Mouse (Mus musculus): ENCODE results near the gene Tmem91.
"Not testable (repeated sequence)": the region's sequence is repeated elsewhere in the genome, so short reads cannot be mapped to it uniquely, and the experiment has no call there.

Tmem91 gene

DNA sequence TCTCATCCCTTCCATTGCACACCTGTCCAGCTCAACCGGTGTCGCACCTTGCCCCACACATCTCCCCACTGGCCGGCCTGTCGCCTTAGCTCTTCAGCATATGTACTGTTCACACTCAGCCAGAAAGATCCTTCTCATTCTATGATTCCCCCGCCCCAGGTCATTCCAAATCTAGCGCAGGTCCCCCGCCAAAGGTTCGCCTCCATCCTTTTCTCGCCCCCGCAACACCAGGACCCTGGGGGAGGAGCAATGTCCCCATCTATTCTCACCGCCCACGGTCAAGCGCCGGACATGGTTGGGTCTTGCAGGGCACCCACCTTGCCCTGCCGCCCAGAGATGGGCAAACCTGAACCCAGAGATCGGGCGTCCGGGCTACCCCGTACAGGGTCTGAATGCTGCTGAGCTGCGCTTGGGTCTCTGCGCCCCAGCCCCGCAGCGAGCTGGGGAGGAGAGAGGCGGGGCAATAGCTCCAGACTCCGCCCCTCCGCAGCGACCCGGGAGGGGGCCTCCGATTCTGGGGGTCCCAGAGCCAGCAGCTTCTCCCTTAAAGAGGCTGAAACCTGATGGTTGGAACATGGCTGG lies at the start of gene Tmem91:
Gene Tmem91, minus strand, starts transcription at position 448 of the 582 bp plus-strand sequence.
- no peak for DNase-seq (ENCODE audit: extremely low read depth, insufficient read length, low spot score)

DNA sequence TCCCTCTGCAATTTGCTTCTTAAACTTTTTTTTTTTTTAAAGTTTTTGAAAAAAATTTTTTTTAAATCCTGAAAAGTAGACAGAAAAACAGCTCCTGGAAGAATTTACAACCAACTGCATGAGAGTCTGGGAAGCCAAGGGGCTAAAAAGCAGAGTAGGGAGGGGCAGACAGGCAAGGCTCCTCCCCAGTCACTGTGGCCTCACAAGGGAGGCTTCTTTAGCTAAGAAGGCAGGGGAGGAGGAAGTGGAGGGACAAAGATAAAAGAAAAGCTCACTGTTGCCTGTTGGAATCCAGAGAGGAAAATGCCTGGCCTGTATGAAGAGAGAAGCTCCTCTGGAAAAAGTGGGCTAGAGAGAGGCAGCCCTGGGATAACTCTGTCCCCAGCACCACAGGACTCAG lies 46.8 kb upstream of the Tmem91 start:
- DNase-seq (ENCODE audit: extremely low read depth, insufficient read length, low spot score): not testable (repeated sequence)

DNA sequence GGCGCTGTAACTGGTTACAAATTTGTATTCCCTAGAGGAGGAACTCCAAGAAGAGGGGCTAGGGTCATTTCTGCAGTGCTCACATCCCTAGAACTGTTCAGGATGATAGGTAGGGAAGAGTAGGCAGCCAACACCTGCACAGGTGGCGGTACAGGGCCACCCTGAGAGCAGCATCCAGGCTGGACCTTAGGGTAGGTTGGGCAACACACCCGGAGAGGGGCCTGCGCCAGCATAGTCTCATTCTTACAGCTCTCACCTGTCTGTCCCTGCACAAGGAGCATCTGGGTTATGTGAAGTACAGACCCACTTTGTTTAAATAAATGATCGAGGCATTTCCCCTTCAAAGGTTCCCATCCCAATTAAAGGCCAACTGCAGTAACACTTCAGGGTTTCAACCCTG lies 45.8 kb upstream of the Tmem91 start:
- no peak for DNase-seq (ENCODE audit: extremely low read depth, insufficient read length, low spot score)

DNA sequence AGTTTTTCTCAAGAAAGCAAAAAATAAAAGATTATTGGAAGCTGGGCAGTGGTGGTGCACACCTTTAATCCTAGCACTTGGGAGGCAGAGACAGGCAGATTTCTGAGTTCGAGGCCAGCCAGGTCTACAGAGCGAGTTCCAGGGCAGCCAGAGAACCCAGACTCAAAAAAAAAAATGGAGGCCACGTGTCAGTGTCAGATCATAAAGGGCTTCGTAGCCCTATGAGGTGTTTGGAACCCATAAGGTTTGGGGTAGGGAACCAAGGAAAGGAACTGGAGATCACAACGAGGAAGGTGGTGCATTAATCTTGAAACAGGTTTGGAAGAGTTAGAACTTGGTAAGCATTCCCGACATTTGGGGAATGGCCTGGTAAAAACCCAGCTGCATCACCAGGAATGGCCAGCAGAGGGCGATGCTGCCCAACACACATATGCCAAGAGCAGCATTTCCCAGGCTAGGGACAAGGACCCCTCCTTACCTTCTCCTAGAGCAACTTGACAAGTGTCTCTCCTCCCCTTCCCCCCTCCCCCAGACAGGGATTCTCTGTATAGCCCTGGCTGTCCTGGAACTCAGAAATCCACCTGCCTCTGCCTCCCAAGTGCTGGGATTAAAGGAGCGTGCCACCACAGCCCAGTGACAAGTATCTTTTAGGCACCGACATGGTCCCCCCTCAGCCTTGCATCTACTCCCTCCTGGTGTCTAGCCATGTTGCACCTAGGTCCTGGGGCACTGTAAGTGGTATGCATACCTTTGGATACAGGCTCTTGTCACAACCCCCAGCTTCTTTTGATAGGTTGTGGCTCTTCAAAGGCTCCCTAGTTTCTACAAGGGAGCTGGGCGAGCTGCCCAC lies 45.0 kb upstream of the Tmem91 start:
- peak; percentile 53 for DNase-seq (ENCODE audit: extremely low read depth, insufficient read length, low spot score)

DNA sequence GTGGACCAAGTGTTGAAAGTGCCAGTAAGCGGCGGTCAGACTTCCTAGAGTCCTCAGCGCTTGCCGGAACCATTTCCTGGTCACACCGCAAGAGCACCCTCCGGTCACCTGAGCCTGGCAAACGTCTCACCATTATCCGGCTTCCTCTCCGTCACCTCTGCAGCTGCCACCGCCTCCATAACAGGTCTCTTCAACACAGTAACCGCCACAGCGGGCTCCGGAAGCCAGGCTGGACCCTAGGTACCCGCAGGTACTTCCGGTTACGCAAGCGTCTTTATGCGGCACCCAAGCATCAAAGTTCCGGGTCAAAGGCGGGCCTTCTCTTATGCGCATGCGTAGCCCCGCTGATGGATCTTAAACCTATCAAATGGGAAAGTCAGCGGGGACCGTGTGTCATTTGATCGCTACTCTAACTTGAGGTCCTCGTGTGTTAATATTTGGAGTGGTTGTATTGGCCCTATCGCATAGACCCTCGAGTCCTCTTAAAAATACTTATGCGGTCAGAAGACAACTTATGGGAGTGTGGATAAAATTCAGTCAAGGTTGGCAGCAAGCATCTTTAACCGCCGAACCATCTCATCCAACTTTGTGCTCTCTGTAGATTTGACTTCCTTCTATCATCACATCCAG lies 43.9 kb upstream of the Tmem91 start, which contains the start of gene Ccdc97:
Gene Ccdc97, minus strand, starts transcription at position 301 of the 630 bp plus-strand sequence.
- DNase-seq (ENCODE audit: extremely low read depth, insufficient read length, low spot score): peak; percentile 88

DNA sequence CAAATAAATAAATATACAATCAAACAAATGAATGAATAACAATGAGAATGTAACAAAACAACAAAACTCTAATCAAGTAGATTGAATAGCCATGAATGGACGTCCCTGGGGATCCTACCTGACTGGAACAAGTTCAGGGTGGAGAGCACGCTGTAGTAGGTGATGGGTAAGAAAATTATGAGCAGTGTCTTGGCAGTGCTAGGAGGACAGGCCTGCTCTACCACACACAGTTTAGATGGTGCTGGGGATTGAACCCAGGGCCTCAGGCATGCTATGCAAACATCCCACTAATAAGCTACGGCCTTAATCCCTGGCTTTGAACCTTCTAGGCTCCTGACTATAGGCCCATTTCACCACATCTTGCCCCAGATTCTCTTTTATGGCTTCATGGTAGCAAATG lies 42.5 kb upstream of the Tmem91 start:
- DNase-seq (ENCODE audit: extremely low read depth, insufficient read length, low spot score): no peak

DNA sequence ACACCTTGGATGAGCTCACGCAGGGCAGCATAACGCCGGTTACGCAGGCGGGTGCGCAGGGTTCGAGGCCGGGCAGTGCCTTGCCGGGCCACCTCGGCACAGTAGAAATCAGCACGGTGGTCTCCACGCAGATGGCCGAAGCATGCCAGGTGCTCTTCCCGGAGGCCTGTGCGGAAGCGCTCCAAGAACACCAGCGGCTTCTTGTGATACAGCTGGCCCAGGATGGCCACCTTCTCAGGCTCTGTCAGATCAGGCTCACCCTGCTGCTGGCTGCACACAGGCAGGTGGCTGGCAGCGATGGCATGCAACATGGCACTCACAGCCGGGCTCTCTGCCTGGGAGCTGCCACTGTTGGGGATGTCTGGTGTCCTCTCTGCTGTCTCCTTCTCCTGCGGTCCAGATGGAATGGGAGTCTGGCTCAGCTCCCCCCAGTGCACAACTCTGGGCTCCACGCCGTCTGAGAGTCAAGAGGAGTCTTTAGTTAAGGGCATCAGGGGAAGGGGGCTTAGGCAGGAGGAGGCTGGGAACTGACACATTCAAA lies 40.8 kb upstream of the Tmem91 start:
- no peak for DNase-seq (ENCODE audit: extremely low read depth, insufficient read length, low spot score)

DNA sequence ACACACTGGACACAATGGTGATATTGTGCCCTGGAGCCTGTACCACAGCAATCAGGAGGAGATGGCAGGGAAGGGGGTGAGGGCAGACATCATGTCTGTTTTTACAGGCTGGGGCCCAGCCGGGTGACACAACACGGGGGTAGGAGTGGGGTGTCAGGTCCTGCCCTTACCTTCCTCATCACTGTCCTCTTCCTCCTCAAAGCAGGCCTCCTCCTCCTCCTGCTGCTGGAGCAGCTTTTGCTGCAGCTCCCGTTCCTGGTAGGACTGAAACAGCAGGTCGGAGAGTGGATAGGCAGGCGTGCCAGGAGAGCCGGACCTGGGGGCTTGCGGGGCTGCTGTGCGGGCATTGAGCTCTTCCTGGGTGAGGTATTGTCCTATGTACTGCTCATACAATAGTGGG lies 39.6 kb upstream of the Tmem91 start:
- DNase-seq (ENCODE audit: extremely low read depth, insufficient read length, low spot score): no peak

DNA sequence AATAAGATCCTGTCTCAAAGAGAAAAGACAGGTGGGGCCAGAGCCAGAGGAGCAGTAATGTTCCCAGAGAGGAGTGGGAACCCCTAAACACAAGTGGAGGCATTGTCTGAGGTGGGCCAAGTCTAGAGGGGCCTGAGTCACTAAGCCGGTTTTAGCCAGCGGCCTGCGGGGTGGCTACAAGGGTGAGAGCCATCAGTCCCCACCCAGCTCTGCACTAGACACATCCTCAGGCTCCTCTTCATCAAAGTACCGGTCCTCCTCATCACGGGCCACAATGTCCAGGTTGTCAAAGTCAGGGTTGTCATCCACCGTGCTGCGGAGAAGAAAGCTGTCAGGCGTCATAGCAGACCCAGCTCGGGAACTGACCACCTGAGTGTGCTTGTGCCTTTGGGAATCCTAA lies 37.8 kb upstream of the Tmem91 start:
- no peak for DNase-seq (ENCODE audit: extremely low read depth, insufficient read length, low spot score)

DNA sequence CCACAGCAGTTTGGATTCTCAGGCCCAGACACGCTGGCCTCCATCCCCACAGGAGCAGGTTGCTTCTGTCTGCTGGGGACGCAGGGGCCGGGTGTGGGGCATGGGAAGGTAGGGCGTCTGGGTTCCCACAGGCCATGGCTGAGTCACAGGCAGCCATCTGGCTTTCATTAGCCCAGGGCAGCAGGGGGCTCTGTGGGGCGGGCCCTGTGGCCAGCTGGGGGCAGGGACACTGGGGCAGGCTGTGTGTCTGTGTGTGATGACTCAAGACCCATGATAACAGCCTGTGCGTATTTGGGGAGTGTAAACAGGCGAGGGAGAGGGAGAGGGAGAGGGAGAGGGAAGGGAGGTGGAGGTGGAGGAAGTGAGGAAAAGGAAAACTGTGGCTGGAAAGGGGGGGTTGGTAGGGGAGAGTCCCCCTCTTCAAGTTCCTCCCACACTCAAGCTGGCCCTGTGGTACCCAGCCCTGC lies 36.8 kb upstream of the Tmem91 start:
- peak; percentile 95 for DNase-seq (ENCODE audit: extremely low read depth, insufficient read length, low spot score)

DNA sequence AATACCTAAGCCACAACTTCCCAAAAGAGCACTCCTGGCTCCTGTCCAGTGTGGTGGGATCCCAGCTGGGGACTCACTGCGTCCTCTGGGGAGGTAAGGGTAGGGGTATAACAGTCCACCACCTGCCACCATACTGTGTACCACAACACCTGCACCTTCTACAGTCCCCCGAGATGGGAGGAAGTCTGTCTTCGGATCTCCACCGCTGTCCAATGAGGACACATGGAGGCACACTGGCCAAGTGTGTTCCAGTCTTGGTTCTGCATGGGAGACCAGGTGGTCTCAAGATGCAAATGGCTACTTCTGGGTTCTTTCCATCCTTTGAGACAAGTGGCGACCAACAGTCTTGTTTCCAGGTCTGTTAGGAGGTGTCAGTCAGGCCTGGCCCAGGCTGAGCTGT lies 36.2 kb upstream of the Tmem91 start:
- DNase-seq (ENCODE audit: extremely low read depth, insufficient read length, low spot score): no peak

DNA sequence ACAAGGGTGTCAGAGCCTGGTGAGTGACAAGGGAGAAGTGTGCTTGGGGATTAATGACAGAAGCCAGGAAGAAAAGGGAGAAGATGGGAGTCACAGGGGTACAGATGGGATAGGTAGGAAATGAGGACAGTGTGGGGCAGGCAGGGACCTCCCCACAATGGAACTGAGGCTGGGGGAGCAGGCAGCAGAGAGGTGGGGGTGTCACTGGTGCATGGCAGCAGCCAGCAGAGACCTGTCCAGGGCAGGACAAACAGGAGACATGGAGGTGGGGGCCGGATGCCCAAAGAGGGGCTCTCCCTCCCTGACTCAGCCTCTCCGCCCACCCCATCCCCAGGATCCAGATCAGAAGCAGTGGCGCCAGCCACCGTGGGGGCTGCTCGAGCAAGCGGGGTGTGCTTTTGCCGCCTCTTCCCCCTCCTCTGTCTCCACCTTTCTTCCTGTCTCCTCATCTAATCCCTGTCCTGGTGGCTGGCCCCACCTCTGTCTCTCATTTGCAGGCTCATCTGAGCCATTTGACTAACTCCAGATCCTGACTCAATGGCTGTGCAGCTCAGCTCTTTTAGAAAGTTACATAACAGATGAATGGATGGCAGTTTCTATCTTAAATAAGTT lies 35.7 kb upstream of the Tmem91 start:
- peak; percentile 53 for DNase-seq (ENCODE audit: extremely low read depth, insufficient read length, low spot score)

DNA sequence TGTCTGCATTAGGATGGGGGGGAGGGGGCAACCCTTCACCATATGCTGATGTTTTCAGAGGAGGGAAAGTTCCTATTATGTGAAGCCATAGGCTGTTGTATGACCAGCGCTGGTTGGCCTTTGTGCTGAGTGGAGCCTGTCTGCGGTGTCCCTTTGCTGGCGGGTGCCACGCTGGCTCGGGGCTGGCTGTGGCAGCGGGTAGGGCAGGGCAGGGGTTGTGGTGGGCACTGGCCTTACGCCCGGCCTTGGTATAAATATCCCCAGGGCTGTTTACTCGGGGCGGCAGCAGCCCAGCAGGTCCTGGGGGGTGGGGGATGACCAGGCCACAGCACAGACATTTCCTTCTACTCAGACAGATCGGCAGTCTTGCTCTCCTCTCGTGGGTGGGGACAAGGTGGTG lies 35.0 kb upstream of the Tmem91 start:
- DNase-seq (ENCODE audit: extremely low read depth, insufficient read length, low spot score): peak; percentile 83

DNA sequence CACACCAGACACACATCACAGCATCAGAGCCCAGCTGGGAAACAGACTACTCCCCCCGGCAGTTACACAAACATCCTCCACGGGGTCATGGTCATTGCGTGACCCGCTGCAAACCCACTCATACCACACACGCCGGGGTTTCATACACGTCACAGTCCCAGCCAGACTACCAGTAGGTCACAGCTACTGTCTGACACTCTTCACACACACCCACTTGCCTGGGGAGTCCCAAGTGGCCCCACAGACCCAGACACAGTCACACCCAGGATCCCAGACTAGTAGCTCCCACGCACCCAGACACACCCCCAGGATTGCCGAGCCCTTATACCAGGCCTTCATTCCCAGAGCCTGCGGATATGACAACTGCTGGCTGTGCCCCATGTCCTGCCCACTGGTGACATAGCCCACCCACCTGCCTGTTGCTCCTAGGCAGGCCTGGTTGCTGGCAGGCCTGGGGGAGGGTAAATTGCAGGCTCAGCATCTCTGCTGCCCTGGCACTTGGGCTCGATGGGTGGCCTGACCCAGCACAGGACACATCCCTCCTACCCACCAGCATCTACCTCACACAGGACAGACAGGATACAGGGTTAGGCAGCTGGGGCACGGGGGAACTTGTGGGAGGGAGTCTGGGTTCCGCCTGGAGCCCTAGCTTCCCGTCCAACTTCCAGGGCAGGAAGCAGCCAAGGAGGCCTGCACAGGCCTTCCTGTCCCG lies 32.8 kb upstream of the Tmem91 start:
- no peak for DNase-seq (ENCODE audit: extremely low read depth, insufficient read length, low spot score)

DNA sequence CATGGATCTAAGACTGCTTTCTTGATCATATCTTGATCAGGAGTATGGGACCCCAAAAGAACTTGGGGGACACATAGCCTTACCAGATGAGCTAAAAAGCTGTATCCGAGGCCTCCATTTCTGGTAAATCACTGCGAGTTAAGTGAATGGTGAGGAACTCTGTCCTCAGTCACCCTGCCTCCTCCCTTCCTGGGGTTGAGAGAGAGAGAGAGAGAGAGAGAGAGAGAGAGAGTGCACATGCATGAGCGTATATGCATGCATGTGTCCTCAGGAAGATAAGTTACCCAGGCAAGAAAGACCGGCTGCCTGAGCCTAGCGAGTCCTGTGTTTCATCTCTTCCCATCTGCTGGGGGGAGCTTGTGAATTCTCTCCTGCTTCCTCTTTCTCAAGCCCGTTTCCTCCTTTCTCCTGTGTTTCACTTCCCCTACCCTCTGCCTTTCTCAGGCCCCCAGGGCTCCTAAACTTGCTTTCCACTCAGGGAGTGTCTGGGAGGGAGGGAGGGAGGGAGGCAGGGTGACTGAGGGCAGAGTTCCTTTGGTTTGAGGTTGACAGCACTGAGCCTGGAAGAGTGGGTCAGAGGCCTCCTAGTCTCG lies 31.7 kb upstream of the Tmem91 start:
- no peak for DNase-seq (ENCODE audit: extremely low read depth, insufficient read length, low spot score)

DNA sequence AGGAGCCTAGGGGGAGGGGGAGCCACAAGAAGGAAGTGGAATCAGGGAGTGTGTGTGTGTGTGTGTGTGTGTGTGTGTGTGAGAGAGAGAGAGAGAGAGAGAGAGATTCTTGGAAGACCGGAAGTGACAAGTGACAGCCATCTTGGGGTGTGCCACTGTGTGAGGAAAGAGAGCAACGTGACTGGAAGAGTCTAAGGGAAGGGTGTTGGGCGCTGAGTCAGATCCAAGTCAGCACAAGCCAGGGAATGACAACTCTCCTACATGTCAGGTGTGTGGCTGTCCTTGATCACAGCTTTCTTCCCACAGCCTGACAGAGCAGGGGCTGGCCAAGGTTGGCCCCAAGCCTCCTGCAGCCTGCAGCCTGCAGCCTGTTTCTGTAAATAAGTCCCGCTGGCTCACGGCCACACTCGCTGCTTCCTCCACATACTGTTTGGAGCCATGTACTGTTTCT lies 30.9 kb upstream of the Tmem91 start:
- peak; percentile 52 for DNase-seq (ENCODE audit: extremely low read depth, insufficient read length, low spot score)

DNA sequence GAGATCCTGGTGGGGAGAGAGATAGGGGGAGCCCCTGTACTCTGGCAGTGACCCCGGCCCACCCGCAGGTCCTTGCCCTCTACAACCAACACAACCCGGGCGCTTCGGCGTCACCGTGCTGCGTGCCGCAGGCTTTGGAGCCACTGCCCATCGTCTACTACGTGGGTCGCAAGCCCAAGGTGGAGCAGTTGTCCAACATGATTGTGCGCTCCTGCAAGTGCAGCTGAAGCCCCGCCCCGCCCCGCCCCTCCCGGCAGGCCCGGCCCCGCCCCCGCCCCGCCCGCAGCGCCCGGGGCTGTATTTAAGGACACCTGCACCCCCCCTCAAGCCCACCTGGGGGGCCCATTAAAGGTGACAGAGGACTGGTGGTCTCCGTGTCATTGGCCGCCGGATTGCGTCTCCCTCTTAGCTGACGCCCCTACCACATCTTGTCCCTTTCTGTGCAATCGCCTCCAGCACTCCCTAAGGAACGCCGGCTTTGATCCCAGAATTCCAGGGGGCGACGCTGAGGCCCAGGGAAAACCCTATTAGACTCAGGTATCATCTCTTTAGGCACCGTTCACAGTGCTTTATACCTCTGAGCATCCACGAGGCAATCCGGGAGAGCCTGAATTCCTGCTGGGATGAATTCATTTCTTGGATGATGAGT lies 29.9 kb upstream of the Tmem91 start:
- DNase-seq (ENCODE audit: extremely low read depth, insufficient read length, low spot score): no peak

DNA sequence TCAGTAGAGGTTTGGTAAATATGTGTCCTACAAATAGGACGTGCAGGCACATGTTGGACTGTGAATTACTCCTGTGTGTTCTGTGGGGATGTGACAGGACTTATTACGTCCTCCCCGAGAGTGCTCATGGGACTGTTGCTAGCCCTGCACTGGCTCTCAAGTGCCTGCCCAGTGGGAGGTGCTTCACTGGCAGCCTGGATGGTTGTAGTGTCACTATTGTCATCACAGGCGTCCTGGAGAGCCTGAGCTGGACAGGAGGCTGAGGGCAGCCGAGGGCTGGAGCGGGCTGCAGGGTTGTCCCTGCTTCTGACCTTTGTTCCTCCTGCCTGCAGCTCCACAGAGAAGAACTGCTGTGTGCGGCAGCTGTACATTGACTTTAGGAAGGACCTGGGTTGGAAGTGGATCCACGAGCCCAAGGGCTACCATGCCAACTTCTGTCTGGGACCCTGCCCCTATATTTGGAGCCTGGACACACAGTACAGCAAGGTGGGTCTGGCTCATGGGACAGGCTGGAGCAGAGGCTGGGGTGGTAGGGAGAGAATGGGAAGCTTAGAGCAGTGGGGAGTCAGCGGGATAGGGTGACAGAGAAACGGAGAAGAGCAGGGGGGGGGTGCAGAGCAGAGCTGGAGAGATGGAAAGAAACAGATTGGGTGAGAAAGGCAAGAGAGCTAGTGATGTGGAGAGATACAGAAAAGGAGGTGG lies 29.0 kb upstream of the Tmem91 start:
- DNase-seq (ENCODE audit: extremely low read depth, insufficient read length, low spot score): no peak

DNA sequence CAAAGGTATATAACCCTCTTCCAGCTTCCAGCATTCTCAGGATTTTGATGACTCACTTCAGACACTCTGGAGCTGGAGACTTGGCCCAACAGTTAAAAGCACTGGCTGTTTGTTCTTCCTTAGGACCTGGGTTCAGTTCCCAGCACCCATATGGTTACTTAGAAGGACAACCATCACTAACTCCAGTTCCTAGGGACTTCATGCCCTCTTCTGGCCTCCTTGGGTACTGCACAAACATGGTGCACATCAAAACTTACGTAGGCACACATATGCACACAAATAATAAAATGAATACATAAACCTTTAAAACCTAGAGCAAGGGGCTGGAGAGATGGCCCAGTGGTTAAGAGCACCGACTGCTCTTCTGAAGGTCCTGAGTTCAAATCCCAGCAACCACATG lies 27.4 kb upstream of the Tmem91 start:
- no peak for DNase-seq (ENCODE audit: extremely low read depth, insufficient read length, low spot score)
